Mouse (Mus musculus): ENCODE data around the gene Aanat. TPM values are rescaled to one million over a fixed set of nuclear protein-coding genes. Genes with fewer than 3 reads are reported as not detected.

Gene Aanat
- not detected for polyA plus RNA-seq (2017; shearing (Covaris generic))

GRCm38 (mm10) chr11:116586310-116586709 is at the start of gene Aanat:
Gene Aanat (plus strand): TSS chr11:116586432.

DNA sequence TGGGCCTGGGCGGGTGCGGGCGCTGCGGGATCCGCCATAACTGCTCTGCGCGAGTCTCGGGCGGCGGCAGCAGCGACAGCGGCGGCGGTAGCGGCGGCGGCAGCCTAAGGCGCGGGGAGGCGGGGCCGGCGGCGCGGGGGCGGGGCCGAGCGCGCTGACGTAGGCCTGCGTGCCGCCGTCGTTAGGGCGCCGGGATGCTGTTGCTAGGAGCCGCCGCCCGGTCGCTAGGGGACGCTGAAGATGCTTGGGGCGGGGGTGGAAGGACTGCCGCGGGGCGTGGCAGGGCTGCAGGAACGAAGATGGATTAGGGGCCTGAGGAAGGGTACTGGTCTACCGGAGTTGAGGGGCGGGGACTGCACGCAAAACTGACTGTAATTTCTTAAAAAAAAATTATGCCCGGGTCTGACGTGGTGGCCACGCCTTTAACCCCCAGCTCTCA is 4.8 kb upstream of the Aanat start, which contains the start of gene Ube2o:
Gene Ube2o, minus strand, starts transcription at position 72 of the 439 bp plus-strand sequence.

GRCm38 (mm10) chr11:116626299-116627071 is 40.3 kb downstream of the Aanat start, which contains the start of gene Rhbdf2:
Gene Rhbdf2 (minus strand): TSS chr11:116627019.

Other genes with a start within 250 kb of the Aanat start
- gene Rnf157, start 173.4 kb upstream of the Aanat start, polyA plus RNA-seq (2017; shearing (Covaris generic)), result 1.9 TPM
- gene Ubald2, start 152.3 kb upstream of the Aanat start, polyA plus RNA-seq (2017; shearing (Covaris generic)), result 31.8 TPM
- gene Qrich2, start 120.2 kb upstream of the Aanat start, polyA plus RNA-seq (2017; shearing (Covaris generic)), result not detected
- 41.5 TPM for gene Prpsap1, start 92.2 kb upstream of the Aanat start, polyA plus RNA-seq (2017; shearing (Covaris generic))
- not detected for gene Sphk1, start 55.5 kb upstream of the Aanat start, polyA plus RNA-seq (2017; shearing (Covaris generic))
- gene Ube2o, start 5.0 kb upstream of the Aanat start, polyA plus RNA-seq (2017; shearing (Covaris generic)), result 2.2 TPM
- gene Rhbdf2, start 40.6 kb downstream of the Aanat start, polyA plus RNA-seq (2017; shearing (Covaris generic)), result 15.2 TPM
- not detected for gene Prcd, start 67.1 kb downstream of the Aanat start, polyA plus RNA-seq (2017; shearing (Covaris generic))
- not detected for gene Cygb, start 67.9 kb downstream of the Aanat start, polyA plus RNA-seq (2017; shearing (Covaris generic))
- gene St6galnac1, start 189.1 kb downstream of the Aanat start, polyA plus RNA-seq (2017; shearing (Covaris generic)), result 0.28 TPM
- gene Mxra7, start 241.6 kb downstream of the Aanat start, polyA plus RNA-seq (2017; shearing (Covaris generic)), result not detected